Mouse (Mus musculus) lung, adult 2 months (tissue): ENCODE results near the gene Fam173b.

ENCODE experiments used
- CTCF ChIP-seq: fragments of 200-500 bp; IDR thresholded peaks from 2 replicates; pipeline ENCODE4 v1.5.1; 2011; ENCODE audit warnings: mild to moderate bottlenecking, low read length, control low read depth; ENCODE audit not compliant: insufficient read depth
- POLR2A ChIP-seq: fragments of 200-500 bp; IDR thresholded peaks from 2 replicates; pipeline ENCODE4 v1.6.1; 2011; ENCODE audit warnings: low read depth, mild to moderate bottlenecking, control low read depth, low read length, borderline replicate concordance; ENCODE audit errors: extremely low read depth

GRCm38 (mm10) chr15:31617261-31617660 lies 15.6 kb downstream of the Fam173b start:
- TF ChIP-seq CTCF: no peak
- TF ChIP-seq POLR2A: no peak
